Mouse (Mus musculus) monocyte, adult 5-6 weeks (primary cell): Measurements from ENCODE around the gene Dync1h1. TPM values are rescaled to one million over a fixed set of nuclear protein-coding genes. Genes with fewer than 3 reads are reported as not detected.

Experiments used
- ATAC-seq: fragments of 153-309, 156-312 bp; replicated peaks from 2 replicates; pipeline ENCODE4 v1.8.0; 2017; ENCODE audit warnings: mild to moderate bottlenecking; ENCODE audit not compliant: low TSS enrichment, insufficient number of reproducible peaks, severe bottlenecking, poor library complexity, low FRiP score
- total RNA-seq: library from RNA; stranded (forward); fragments of 200-1000, 200-491, 200-594 nt; gene quantifications from 3 replicates; pipeline ENCODE4 v1.2.3, GENCODE M21; 2017

Dync1h1 gene
- total RNA-seq, 1 experiment from 2014 or later: 122 TPM

GRCm38 (mm10) chr12:110600225-110600991 lies 844 bp upstream of the Dync1h1 start:
- ATAC-seq: no peak

DNA sequence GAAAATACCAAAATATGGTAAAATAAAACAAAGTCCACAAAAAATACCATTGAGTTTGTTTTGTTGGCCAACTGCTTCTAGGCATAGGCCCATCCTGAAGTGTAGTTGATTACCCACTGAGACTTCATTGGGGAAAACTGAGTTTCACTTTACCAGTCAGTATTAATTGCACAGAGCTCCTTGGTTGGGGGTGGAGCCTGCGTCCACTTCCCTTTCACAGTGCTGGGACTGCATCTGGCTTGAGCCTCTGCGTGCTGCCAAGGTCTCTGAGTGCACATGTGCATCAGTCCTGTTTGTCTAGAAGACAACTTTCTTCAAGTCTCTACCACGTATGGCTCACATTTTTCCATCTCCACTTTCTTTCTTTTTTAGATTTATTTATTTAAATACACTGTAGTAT lies 4.9 kb downstream of the Dync1h1 start:
- ATAC-seq: peak; percentile 69

DNA sequence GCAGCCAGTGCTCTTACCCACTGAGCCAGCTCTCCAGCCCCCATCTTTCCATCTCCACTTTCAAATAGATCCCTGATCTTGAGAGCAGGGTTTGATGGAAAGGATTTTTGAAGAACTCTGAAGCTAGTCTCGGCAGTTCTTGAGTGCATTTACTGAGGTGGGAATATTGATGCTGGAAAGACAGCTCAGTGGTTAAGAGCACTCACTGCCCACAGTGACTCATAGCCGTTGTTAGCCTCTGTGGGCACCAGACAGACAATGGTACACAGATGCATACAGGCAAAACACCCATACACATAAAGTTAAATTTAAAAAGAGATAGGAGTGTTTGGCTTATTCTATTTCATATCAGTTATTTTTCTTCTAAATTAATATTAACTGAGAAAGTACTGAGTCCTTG lies 5.4 kb downstream of the Dync1h1 start:
- ATAC-seq: no peak

GRCm38 (mm10) chr12:110608460-110609152 lies 7.4 kb downstream of the Dync1h1 start:
- ATAC-seq: peak; percentile 83

GRCm38 (mm10) chr12:110609153-110609497 lies 7.9 kb downstream of the Dync1h1 start:
- no peak for ATAC-seq

DNA sequence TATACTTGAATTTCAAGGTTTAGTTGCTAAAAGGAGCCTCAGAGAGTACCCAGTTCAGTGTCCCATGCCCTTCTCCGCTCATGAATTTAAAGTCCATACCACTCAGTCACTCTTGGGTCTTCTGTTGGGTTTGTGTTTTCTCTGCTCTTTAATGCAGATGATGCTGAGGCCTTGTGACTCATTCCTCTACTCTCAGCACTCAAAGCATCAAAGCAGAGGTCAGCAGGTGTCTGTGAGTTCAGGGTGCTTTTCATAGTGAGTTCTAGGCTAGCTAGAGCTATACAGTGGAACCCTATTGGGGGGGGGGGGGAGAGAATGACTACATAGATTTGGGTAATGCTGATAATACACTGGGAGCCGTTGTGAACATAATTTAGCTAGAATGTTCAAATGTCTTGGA lies 9.5 kb downstream of the Dync1h1 start:
- ATAC-seq: no peak

DNA sequence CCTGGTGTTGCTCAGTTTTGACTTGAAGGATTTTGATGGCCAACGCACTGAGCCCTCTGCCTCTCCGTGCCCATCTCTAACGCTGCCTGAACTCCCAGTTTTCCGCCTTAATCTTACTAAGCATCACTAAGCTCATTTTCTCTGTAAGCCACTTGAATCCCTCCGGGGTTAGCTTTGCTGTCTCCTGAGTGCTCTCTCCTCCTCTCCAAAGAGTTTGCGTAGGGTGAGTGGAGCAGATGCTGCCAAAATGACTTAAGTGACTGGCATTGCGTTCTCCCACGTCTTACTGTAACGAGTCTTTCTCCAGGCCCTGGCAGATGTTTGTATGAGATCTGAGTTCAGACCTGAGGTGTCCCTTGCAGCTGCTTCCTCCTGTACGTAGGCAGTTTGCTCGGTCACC lies 28.8 kb downstream of the Dync1h1 start:
- ATAC-seq: no peak

- no peak for ATAC-seq
Measured at GRCm38 (mm10) chr12:110636293-110636692, 35.0 kb downstream of the Dync1h1 start.

- no peak for ATAC-seq
Measured at GRCm38 (mm10) chr12:110637507-110638114, 36.4 kb downstream of the Dync1h1 start.

- no peak for ATAC-seq
Measured at GRCm38 (mm10) chr12:110650241-110650641, 49.0 kb downstream of the Dync1h1 start.

DNA sequence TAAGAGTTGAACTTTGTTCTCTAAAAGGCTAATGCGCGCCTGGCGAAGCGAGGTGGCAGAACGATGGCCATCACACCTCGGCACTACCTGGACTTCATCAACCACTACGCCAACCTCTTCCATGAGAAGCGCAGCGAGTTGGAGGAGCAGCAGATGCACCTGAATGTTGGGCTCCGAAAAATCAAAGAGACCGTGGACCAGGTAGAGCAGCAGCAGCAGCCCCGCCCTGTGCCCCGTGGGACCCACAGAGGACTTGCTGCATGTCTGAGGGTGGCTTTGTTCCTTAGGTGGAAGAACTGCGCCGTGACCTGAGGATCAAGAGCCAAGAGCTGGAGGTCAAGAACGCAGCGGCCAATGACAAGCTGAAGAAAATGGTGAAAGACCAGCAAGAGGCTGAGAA lies 50.2 kb downstream of the Dync1h1 start:
- ATAC-seq: no peak

DNA sequence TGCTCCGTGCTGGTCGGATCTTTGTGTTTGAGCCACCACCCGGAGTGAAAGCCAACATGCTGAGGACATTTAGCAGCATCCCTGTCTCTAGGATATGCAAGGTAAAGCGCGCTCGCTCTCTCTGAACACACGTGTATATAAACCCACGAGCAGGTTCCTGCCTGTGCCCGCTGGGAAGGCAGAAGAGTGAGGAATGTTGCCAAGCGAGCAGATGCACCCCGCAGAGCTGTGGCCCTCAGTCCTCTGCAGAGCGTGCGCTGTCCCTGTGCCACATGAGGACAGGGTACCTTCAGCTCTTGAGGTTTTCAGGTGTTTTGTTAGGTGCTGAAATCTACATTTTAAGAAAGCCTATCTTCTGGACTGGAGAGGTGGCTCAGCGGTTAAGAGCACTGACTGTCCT lies 60.5 kb downstream of the Dync1h1 start:
- ATAC-seq: no peak

GRCm38 (mm10) chr12:110667466-110668077 lies 66.3 kb downstream of the Dync1h1 start:
- ATAC-seq: no peak

- ATAC-seq: no peak
Measured at GRCm38 (mm10) chr12:110674243-110674642, 73.0 kb downstream of the Dync1h1 start.

DNA sequence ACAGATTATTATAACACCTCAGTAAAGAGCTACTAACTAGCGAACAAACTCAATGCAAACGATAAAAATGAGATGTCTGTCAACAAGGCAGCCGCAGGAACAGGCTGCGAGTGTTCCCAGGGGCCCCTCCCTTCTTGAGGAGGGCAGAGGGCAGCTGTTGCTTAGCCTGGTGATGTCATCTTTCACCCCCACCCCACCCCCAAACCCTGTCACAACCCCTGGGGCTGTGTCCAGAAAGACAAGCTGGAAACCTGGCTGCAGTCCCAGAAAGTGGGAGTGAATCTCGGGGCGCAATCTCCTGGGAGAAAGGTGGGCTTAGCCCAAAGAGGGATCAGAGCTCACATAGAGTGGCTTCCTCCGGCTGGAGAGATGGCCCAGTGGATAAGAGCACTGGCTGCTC lies 79.9 kb downstream of the Dync1h1 start:
- no peak for ATAC-seq

- ATAC-seq: peak; percentile 45; the same call in 1 of the 2 replicates
Measured at GRCm38 (mm10) chr12:110681878-110682277, 80.6 kb downstream of the Dync1h1 start.

DNA sequence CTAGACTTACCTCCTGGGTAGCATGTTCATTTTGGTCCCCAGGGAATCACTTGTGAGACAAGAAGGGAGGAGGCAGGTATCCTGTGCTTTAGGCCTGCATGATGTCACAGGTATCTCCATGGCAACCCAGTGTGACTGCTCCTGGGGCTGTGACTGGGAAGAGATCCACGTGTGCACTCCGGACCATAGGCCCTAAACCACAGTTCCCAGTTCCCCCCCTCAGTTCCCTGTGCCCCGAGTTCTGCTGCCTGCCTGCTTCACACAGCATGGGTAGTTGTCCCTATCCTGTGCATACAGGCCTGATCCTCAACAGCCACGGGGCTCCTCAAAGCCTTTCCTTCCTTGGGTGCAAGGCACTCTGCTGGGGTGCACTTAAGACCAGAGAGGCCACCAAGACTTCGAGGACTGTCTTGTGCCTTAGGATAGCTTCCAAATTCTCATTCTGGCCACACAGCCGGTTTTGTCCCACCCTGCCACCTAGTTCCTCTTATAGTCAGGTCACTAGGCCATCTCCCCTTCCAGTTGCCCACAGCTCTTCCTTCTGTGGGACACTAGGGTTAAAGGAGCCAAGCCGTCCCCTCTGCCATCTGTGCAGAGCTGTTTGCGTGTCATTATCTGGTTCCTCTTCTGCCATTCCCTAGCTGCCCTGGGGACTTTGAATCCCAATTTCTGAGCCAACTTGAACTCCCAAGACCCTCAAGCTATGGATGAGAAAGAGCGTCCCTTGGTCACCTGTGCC lies 81.5 kb downstream of the Dync1h1 start, which contains the start of gene 1700001K19Rik:
Gene 1700001K19Rik, minus strand, starts transcription at position 59 of the 739 bp plus-strand sequence.
- ATAC-seq: no peak

- no peak for ATAC-seq
Measured at GRCm38 (mm10) chr12:110683580-110683979, 82.3 kb downstream of the Dync1h1 start.
